Mouse (Mus musculus): ENCODE results near the gene Lyg2.

Gene Lyg2

DNA sequence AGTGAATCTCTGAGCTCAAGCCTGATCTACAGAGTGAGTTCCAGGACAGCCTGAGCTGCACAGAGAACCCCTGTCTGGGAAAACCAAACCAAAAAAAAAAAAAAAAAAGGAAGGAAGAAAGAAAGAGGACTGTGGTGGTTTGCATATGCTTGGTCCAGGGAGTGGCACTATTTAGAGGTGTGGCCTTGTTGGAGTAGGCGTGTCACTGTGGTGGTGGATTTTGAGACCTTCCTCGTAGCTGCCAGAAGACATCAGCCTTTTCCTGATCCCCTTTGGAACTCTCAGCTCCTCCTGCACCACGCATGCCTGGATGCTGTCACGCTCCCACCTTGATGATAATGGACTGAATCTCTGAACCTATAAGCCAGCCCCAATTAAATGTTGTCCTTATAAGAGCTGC is 32.9 kb downstream of the Lyg2 start:
- DNase-seq (ENCODE audit: low read depth, low spot score) = no peak

DNA sequence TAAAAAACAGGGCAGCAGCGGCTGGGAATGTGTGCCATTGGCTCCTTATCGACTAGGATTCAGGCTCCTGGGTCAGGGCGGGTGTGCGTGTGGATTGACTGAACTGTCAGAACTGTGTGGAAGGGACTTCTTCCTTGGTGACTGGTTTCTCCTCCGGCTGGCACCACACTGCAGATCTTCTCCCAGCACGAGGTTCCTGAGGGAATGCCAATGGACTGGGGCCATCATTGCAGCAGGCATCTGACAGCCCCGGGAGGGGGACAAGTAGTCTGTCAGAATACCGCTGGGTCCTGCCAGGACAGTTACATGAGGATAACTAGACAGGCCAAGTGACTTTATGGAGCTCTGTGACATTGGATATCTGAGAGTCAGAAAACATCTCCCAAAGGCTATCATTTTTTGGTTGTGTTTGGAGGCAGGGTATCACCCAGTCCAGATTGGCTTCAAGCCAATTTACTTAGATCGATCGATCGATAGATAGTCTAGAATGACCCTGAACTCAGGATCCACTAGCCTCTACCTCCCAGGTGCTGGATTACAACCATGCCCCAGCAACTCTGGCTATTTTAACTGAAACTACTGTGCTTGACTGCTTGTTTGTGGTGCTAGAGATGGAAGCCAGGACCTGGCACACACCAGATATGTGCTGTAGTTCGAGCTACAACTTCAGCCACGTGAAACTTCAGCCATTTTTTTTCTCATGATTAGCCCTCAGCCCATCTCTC is 38.4 kb downstream of the Lyg2 start:
- no peak for DNase-seq (ENCODE audit: low read depth, low spot score)

DNA sequence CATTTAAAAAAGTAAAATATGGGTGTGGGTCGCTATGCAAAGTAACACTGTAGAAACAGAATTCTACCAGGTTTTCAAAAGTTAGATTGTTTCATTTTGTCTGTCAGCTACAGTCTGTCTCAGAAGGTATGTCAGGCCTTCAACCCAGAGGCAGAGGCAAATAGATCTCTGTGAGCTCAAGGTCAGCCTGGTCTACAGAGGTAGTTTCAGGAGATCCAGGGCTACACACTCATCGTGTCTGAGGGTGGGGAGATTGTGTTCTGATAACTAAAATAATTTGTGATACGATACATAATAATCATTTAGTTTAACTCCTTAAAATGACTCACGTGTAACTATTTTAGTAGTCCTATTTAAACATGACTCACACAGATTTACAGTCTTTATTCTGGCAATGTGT is 43.1 kb downstream of the Lyg2 start:
- no peak for DNase-seq (ENCODE audit: low read depth, low spot score)

DNA sequence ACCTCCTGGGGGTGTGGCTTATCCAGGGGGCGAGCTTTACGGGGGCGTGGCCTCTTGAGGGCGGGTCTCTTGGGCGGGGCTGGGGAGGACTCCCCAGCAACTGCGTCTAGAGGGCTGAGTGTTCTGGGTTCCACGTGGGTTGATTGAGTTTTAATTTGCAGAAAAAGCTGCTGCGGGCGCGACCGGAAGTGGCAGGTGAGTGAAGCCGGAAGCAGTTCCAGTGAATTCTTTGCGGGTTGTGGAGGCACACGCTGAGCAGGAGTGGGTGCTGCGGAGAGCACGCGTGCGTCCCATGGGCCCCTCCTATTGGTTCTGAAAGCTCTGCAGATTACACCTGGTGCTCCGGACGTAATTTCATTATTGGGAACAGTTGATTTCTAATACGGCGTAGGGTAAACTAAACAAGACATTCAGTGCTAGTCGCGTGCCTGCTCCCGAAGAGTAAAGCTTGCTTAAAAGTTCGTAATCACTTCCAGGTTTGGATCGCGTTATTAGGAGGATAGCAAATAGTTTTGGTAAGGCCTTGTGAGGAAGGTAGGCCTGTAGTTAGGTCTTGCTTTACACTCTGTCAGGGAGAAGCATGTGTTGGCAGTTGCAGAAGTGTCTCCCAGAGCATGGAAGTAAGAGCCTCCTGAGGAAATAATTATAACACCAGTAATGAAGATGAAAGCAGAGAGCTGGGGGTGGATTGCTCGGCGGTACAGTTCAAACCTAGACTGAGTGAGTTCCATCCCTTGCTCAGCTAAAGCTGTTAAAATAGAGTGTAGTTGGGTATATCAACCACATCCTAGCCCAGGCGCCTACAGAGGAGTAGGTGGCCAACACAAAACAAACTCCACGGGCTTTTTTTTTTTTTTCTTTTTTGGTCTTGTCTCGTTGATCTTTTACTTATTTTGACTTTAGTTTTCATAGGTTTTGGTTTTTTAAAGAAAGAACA is 43.9 kb downstream of the Lyg2 start:
- DNase-seq (ENCODE audit: low read depth, low spot score) = peak; percentile 63

DNA sequence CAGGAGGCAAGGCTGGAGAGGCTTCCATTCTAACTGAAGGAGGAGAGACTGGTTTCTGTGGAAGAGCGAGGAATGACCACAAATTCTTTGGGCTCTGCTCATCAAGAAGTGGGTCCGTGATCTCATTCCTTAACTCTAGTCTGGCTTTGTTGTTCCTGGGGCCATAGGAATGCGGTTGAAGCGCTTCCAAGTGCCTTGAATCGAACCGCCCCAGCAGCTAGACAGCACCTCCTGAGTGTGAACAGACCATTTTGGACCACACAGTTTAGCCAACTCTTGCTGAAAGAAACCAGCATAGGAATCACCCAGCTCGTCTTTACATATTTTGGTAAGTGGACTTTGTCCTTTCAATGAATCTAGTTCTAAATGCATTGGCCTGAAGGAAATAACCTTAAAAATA is 44.6 kb downstream of the Lyg2 start, which contains the start of gene Lipt1:
Gene Lipt1 (plus strand): TSS at position 35 of the 400 bp plus-strand sequence.
- no peak for DNase-seq (ENCODE audit: low read depth, low spot score)

DNA sequence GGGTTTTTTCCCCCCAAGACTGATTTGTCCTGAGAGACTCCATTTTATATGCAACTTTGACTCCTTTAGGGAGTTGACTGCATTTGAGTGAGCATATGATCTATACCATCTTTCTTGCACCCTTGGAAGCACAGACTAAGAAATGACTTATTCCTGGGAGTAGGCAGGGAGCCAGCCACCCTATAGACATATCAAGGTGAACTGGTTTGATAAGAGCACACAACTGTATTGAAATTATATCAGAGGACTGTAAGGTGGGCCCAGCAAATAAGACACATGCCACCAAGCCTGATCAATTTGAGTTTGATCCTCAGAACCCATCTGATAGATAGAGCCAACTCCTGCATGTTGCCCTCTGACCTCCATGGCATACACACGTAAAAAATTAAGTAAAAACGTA is 46.9 kb downstream of the Lyg2 start:
- DNase-seq (ENCODE audit: low read depth, low spot score) = no peak

DNA sequence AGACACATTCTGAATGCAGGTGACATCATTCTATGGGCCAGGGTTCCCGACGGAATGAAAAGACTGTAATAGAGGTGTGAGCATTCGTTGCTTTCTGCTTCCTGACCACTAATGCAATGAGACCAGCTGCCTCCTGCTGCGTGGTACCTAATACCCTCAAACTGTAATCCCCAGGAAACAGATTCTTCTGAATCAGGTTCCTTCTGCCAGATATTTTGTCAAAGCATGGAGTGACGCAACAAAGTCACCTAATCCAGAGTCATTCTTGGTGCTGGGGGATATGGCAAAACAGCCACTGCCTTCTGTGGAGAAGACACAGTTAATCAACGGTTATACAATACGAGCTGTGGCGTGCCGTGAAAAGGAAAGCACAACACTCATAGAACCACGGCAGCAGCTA is 47.7 kb downstream of the Lyg2 start:
- no peak for DNase-seq (ENCODE audit: low read depth, low spot score)

DNA sequence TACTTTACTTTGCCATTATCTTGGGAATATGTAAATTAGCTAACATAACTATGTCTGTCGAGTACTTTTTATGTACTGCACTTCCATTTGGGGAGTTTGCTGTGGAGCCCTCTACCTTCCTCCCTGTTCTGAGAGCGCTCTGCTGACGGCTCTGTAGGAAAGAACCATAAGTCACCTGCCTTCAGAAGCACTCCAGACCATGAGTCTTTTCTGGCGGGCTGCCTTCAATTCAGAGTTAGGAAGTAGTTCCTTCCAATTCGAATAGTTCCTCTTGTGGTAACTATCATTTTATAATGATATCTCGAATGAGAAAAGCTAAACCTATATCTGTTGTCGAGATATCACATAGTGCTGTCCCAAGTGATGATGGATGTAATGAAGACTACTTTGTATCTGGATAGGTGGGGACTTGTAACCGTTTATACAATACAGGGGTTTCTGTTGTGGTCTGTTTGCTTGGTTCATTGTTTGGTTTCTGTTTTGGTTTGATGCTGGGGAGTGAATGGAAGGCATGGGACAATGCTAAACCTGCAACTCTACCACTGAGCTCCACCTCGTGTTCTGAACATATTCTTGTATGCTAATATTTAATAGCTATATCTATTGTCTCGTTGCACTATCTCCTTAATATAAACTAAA is 48.5 kb downstream of the Lyg2 start:
- no peak for DNase-seq (ENCODE audit: low read depth, low spot score)

DNA sequence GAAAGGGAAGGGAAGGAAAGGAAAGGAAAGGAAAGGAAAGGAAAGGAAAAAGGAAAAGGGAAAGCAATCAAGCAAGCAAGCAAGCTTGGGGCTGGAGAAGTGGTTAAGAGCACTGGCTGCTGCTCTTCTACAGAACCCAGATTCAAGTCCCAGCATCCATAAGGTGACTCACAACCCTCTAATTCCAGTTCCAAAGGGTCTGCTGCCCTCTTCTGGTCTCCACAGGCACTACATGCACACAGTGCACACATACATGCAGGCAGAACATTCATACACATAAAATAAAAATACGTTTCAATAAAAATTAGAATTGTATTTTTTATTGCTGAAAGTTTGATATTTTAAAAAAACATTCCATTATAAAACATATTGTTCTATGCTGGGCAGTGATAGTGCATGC is 49.2 kb downstream of the Lyg2 start:
- DNase-seq (ENCODE audit: low read depth, low spot score) = no peak

DNA sequence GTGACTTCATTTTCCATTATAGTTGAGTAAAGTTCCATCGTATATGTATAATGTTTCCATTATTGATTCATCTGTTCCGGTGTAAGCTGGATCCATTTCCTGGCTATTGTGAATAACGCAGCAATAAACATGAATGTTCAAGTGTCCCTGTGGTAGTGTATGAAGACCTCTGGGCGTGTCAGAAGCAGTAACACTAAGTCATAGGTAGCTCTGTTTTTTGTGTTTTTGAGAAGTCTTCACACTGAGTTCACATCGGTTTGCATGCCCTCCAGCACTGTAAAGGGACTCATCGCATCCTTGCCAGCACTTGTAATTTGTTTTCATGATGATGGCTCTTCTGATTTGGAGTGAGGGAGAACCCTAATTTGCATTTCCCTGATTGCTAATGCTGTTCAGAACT is 50.0 kb downstream of the Lyg2 start, which contains the start of gene Tsga10:
Gene Tsga10 (minus strand): TSS at position 144 of the 400 bp plus-strand sequence.
- DNase-seq (ENCODE audit: low read depth, low spot score) = no peak

DNA sequence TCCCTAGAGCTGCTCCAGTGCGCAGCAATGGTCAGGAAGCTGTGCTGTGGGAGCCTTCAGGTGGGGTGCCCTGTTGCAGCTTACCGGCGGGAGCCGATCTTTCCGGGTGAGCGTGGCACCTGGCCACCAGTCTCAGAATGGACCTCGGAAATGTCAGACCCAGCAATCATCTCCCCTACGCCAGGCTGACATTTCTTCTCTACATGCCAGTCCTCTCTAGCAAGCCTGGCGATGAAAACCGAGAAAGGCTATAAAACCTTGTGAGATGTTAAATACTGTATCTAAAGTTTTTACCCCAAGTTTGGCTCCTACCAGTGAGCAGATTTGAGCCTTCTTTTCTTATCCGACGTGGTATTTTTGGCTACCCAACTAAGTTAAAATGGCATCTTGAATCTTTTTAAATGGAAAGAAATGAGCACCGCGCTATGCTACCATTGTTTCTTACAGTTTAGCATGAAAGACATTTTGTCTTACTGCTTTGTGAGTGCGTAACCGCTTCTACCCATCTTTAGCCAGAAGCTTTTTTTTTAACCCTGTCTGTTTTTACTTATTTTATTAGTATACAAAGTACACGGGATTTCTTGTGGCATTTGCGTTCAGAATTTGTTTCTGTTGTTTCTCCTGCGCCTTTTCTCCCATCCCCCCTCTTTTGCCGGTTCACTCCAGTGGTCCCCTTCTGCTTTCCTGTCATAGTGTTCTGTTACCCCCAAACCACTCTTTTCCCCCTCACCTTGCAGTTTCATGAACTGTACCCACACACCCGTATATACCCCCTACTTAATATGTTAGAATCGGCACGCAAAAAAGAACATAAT is 50.7 kb downstream of the Lyg2 start:
- DNase-seq (ENCODE audit: low read depth, low spot score) = no peak

DNA sequence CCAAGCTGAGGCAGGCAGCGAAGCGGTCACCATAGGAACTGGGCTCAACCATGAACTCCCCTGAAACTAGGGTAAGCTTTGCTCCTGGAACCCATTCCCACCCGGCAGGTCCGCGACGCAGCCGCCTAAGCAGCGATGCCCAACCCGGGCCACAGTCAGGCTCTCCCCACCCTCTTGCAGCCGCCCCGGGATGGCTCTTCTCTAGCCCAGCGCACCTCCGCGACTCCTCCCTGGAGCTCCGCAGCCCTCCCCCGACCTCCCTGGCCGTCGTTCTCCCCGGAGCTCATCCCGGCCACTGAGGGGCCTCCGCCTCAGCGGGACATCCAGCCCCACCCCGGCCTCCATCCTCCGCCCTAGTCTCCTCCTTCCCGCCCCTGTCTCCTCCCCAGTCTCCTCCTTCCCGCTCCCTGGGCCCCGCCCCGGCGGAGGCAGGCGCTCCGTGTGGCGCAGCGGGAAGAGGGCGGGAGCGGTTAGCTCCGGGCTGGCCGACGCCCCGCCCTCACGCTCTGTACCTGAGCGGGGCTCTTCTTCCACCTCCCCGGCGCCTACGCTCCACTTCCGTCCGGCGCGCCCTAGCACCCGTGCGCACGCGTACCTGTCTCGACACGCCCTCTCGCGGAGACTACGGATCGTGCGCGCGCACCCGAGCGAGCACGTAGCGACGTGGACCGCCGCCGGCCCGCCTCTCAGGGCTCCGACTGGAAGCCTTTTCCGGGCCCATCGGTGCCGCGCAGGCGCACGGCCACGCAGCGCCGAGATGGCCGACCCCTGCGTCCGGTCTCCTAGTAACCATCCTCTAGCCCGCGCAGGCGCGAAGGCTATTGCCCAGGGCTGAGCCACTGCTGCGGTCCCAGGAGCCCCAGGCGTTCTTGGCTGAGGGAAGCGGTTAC is 51.5 kb downstream of the Lyg2 start:
- DNase-seq (ENCODE audit: low read depth, low spot score) = peak; percentile 97
